Mouse (Mus musculus) T-cell, adult 2 months (primary cell): Measurements from ENCODE around the gene Olfr463.

Experiments
- DNase-seq: peaks from one replicate; pipeline ENCODE4 v3.0.0; 2022; ENCODE audit warnings: low spot score

The Olfr463 gene

DNA sequence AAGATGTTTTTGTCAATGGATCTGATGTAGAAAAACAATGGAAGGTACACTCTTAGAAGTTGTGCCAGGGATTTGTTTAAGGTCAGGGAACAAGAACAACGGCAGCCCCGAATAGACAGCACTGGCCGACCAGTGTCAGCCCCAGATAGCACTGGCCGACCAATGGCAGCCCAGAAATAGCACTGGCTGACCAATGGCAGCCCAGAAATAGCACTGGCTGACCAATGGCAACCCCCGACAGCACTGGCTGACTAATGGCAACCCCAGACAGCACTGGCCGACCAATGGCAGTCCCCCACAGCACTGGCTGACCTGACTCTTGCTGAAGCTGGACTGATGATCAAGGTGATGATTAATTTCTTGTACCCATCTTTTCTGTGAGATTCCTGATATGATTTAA lies 49.3 kb downstream of the Olfr463 start:
- DNase-seq: no peak

DNA sequence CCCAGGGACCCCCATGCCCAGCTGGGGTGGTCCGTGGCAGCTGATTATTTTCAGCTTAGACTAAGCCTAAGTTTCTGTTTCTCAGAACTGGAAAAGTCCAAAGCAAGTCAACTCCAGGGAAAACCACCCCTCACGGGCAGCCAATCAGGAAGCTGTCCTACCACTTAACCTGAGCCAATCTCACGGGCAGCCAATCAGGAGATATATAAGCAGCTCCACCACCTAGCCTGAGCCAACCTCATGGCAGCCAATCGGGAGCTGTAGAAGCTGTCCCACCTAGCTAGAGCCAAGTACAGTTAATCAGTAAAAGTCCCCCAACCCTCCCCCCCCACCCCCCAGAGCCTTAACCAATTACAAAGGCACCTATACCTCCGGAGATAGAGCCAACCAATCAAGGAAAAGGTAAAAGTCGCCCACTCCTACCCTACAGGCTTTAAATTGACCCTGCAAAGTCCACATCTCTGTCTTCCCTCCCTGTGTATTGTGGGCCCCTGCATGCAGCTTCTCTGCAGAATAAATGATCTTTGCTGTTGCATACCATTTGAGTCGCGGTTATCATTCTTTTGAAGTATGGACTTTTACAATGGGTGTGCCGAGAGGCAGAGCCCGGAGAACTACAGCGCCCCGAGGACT lies 50.1 kb downstream of the Olfr463 start:
- no peak for DNase-seq
